Mouse (Mus musculus) MN1 (cell line): Measurements from ENCODE around the gene Rbfox1.
A peak's percentile ranks its signal among the peaks of the same experiment; 100 is the strongest.

Experiments used
- DNase-seq: peaks from one replicate; pipeline ENCODE4 v3.0.0-alpha.2; 2016; ENCODE audit warnings: low spot score

Rbfox1 gene

GRCm38 (mm10) chr16:6930795-6931194 lies 1045.6 kb downstream of the Rbfox1 start:
- DNase-seq = no peak

GRCm38 (mm10) chr16:6946151-6946550 lies 1061.0 kb downstream of the Rbfox1 start:
- no peak for DNase-seq

GRCm38 (mm10) chr16:6949666-6950065 lies 1064.5 kb downstream of the Rbfox1 start:
- no peak for DNase-seq

GRCm38 (mm10) chr16:6955102-6955675 lies 1070.0 kb downstream of the Rbfox1 start:
- no peak for DNase-seq

- DNase-seq = no peak
Observed at GRCm38 (mm10) chr16:6961931-6962379, 1076.8 kb downstream of the Rbfox1 start.

GRCm38 (mm10) chr16:6962508-6962907 lies 1077.4 kb downstream of the Rbfox1 start:
- DNase-seq = no peak

- peak; percentile 48 for DNase-seq
Observed at GRCm38 (mm10) chr16:6963533-6963932, 1078.4 kb downstream of the Rbfox1 start.

- DNase-seq = no peak
Observed at GRCm38 (mm10) chr16:6964720-6965583, 1079.8 kb downstream of the Rbfox1 start.

GRCm38 (mm10) chr16:6969986-6970385 lies 1084.8 kb downstream of the Rbfox1 start:
- no peak for DNase-seq

GRCm38 (mm10) chr16:6976341-6976740 lies 1091.2 kb downstream of the Rbfox1 start:
- DNase-seq = no peak

GRCm38 (mm10) chr16:6983947-6984346 lies 1098.8 kb downstream of the Rbfox1 start:
- DNase-seq = no peak

- peak; percentile 45 for DNase-seq
Observed at GRCm38 (mm10) chr16:6986031-6986430, 1100.9 kb downstream of the Rbfox1 start.

- DNase-seq = no peak
Observed at GRCm38 (mm10) chr16:6986494-6986893, 1101.3 kb downstream of the Rbfox1 start.

- DNase-seq = no peak
Observed at GRCm38 (mm10) chr16:6992251-6992650, 1107.1 kb downstream of the Rbfox1 start.

- DNase-seq = no peak
Observed at GRCm38 (mm10) chr16:6993180-6993579, 1108.0 kb downstream of the Rbfox1 start.

- DNase-seq = no peak
Observed at GRCm38 (mm10) chr16:6997109-6997508, 1112.0 kb downstream of the Rbfox1 start.

GRCm38 (mm10) chr16:6997834-6998233 lies 1112.7 kb downstream of the Rbfox1 start:
- DNase-seq = no peak

GRCm38 (mm10) chr16:7004565-7004964 lies 1119.4 kb downstream of the Rbfox1 start:
- DNase-seq = no peak

- no peak for DNase-seq
Observed at GRCm38 (mm10) chr16:7005478-7005877, 1120.3 kb downstream of the Rbfox1 start.

GRCm38 (mm10) chr16:7017310-7017709 lies 1132.2 kb downstream of the Rbfox1 start:
- no peak for DNase-seq

- DNase-seq = no peak
Observed at GRCm38 (mm10) chr16:7034231-7034630, 1149.1 kb downstream of the Rbfox1 start.

- no peak for DNase-seq
Observed at GRCm38 (mm10) chr16:7036566-7036965, 1151.4 kb downstream of the Rbfox1 start.

- no peak for DNase-seq
Observed at GRCm38 (mm10) chr16:7036988-7037387, 1151.8 kb downstream of the Rbfox1 start.
